Mouse (Mus musculus) NIH3T3 (cell line): ENCODE measurements around the gene Adcy3.
A peak's percentile ranks its signal among the peaks of the same experiment; 100 is the strongest.

Experiments used
- DNase-seq: peaks from one replicate; pipeline ENCODE4 v3.0.0-alpha.2; 2012; ENCODE audit warnings: low read depth

Adcy3 gene

GRCm38 (mm10) chr12:4180507-4180906, 47.6 kb downstream of the Adcy3 start:
- no peak for DNase-seq

- no peak for DNase-seq
These were observed 51.7 kb downstream of the Adcy3 start for GRCm38 (mm10) chr12:4184648-4185047.

GRCm38 (mm10) chr12:4188171-4189059, 55.5 kb downstream of the Adcy3 start:
- peak; percentile 95 for DNase-seq

GRCm38 (mm10) chr12:4189060-4189447, 56.2 kb downstream of the Adcy3 start:
- DNase-seq: peak; percentile 45

GRCm38 (mm10) chr12:4192514-4192913, 59.6 kb downstream of the Adcy3 start:
- DNase-seq: peak; percentile 18

GRCm38 (mm10) chr12:4193025-4193740, 60.3 kb downstream of the Adcy3 start:
- DNase-seq: peak; percentile 71

GRCm38 (mm10) chr12:4194643-4195042, 61.7 kb downstream of the Adcy3 start:
- DNase-seq: no peak

GRCm38 (mm10) chr12:4198702-4199101, 65.8 kb downstream of the Adcy3 start:
- no peak for DNase-seq

GRCm38 (mm10) chr12:4199271-4199670, 66.4 kb downstream of the Adcy3 start:
- no peak for DNase-seq

GRCm38 (mm10) chr12:4201454-4202200, 68.7 kb downstream of the Adcy3 start:
- peak; percentile 69 for DNase-seq

- no peak for DNase-seq
These were observed 69.3 kb downstream of the Adcy3 start for GRCm38 (mm10) chr12:4202206-4202605.

- DNase-seq: no peak
These were observed 73.2 kb downstream of the Adcy3 start for GRCm38 (mm10) chr12:4206106-4206505.

GRCm38 (mm10) chr12:4208405-4209133, 75.7 kb downstream of the Adcy3 start:
- peak; percentile 82 for DNase-seq

GRCm38 (mm10) chr12:4209196-4209595, 76.3 kb downstream of the Adcy3 start:
- no peak for DNase-seq

GRCm38 (mm10) chr12:4211174-4211573, 78.3 kb downstream of the Adcy3 start:
- no peak for DNase-seq

GRCm38 (mm10) chr12:4212908-4213307, 80.0 kb downstream of the Adcy3 start:
- DNase-seq: no peak

GRCm38 (mm10) chr12:4230156-4230555, 97.3 kb downstream of the Adcy3 start:
- no peak for DNase-seq

- no peak for DNase-seq
These were observed 99.9 kb downstream of the Adcy3 start for GRCm38 (mm10) chr12:4232777-4233176.

GRCm38 (mm10) chr12:4233572-4234508, 100.9 kb downstream of the Adcy3 start, which contains the start of the genes Ptrhd1 and Cenpo:
Ptrhd1 (plus strand) TSS chr12:4234027.
Cenpo (minus strand) TSS chr12:4234294.
- peak; percentile 96 for DNase-seq

GRCm38 (mm10) chr12:4237481-4237880, 104.6 kb downstream of the Adcy3 start:
- DNase-seq: no peak
